Mouse (Mus musculus) ovary, adult 10 weeks (tissue): ENCODE results near the gene Gm527. TPM values are rescaled to one million over a fixed set of nuclear protein-coding genes. Genes with fewer than 3 reads are reported as not detected.

Experiments used
- polyA plus RNA-seq: library from polyadenylated mRNA; stranded (reverse); fragments of 350-450 nt; fragmentation: Illumina TruSeq; extraction: RNeasy Lipid Tissue Mini Kit (QIAGEN cat#74804); gene quantifications from one replicate; pipeline ENCODE4 v1.2.3, GENCODE M21; 2014

The Gm527 gene
- 53.7 TPM for polyA plus RNA-seq

DNA sequence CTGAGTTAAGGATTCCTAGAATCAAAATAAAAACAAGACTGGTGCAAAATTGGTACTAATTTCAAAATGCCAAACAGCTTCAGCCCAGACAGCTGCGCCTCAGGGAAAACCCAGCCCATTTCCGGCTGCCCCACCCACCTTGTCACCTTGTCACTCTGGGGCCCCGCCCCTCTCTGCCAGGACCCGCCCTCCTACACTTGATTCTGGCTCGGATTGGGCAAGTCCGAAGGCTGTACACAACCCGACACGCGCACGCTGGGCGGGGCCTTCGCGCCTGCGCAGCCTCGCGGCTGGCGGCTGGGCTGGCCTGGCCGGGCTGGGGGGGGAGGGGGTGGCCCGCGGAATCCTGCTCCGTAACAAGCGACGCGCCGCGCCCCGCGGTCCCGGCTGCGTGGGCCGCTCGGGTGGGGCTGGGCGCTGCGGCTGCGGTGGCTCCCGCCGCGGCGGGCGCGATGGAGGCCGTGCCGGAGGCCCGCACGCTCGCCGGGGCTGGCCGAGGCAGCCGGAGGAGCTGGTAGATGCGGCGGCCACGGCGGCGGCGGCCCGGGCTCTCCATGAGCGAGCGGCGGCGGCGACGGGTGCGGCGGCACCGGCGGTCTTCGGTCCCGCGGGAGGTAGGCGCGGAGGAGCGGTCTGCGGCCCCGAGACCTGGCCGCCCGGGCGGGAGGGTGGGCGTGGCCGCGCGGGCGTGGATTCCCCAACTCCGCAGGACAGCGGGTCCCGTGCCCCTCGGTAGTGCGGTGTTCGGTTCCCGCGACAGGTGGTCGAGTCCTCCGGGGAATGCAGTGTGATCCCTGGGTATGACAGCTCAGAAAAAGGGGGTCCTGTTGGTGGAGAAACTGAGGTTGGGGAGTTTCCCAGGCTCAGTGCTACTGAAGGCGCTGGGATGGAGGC, at the start of gene Gm527:
Gm527 (plus strand) TSS at position 329 of the 894 bp plus-strand sequence.

DNA sequence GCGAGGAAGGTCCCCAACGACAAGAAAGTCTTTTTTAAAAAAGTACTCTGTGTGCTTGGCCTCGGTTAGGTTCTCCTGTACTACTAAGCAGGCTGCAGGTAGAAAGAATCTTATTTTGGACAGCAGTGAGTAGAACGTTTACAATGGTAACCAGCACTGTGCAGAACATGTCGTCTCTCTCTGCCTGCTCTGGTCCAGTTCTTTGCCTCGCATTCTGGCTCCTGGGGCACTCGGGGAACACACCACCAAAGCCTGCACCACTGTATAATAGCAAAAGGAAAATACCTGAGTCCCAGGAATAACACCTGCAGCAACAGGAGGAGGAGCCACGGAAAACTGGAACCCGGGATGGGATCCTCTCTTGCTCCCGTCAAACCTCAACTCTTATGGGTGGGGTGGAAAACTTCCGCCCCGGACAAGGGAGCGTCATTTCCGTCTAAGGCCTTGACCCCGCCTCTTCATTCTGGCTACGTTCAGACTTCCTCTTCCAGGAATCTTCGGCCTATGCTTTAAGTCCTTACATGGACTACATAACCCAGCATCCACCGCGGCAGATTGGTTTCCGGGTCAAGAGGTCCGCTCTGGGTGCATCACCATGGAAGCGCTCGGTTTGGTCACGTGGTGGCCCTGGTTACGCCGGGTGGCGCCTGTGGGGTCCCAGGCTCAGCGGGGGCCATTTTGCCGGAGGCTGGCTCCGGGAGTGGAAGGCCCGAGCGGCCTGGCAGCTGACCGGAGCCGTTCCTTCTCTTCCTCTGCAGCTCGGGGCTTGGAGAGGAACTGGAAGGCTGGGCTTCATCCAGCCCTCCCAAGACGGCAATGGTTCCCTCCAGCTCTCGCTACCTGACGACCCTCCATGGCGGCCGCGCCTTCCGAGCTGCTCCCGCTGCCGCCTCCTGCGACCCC, 47.7 kb downstream of the Gm527 start, which contains the start of the genes Klhl28 and Togaram1:
Klhl28 (minus strand) TSS at position 411 of the 903 bp plus-strand sequence.
Togaram1 (plus strand) TSS at position 681 of the 903 bp plus-strand sequence.

Other genes with a start within 250 kb of the Gm527 start
- gene Klhl28, start 47.6 kb downstream of the Gm527 start, polyA plus RNA-seq, result 43.4 TPM
- gene Togaram1, start 47.9 kb downstream of the Gm527 start, polyA plus RNA-seq, result 121 TPM
- 110 TPM for gene Prpf39, start 118.4 kb downstream of the Gm527 start, polyA plus RNA-seq
- gene Fkbp3, start 156.1 kb downstream of the Gm527 start, polyA plus RNA-seq, result 539 TPM
- 12.4 TPM for gene Fancm, start 157.7 kb downstream of the Gm527 start, polyA plus RNA-seq